Mouse (Mus musculus) embryonic facial prominence, embryonic 13.5 days (tissue): ENCODE measurements around the gene Tesmin. TPM values are rescaled to one million over a fixed set of nuclear protein-coding genes. Genes with fewer than 3 reads are reported as not detected.

Source experiments
- ATAC-seq: fragments of 200-750 bp; cut with Nextera tagmentation; 2 replicates; pipeline ENCODE4 v1.8.0; 2017; ENCODE audit warnings: low read depth; ENCODE audit not compliant: insufficient number of reproducible peaks, insufficient read depth, low FRiP score, low TSS enrichment
- H3K27ac ChIP-seq: fragments of 300-500 bp; sonication (generic); 2 replicates; pipeline ENCODE4 v1.5.1; 2015; ENCODE audit warnings: moderate library complexity, mild to moderate bottlenecking, inconsistent platforms
- H3K27me3 ChIP-seq: fragments of 300-500 bp; sonication (generic); 2 replicates; pipeline ENCODE4 v1.6.1; 2015; ENCODE audit warnings: mild to moderate bottlenecking, inconsistent platforms
- H3K36me3 ChIP-seq: fragments of 300-500 bp; sonication (generic); 2 replicates; pipeline ENCODE4 v1.6.1; 2015; ENCODE audit warnings: mild to moderate bottlenecking, inconsistent platforms
- H3K4me1 ChIP-seq: fragments of 300-500 bp; sonication (generic); 2 replicates; pipeline ENCODE4 v1.6.1; 2015; ENCODE audit warnings: inconsistent platforms
- H3K4me2 ChIP-seq: fragments of 300-500 bp; sonication (generic); 2 replicates; pipeline ENCODE4 v1.6.1; 2015; ENCODE audit warnings: moderate library complexity, mild to moderate bottlenecking, inconsistent platforms
- H3K4me3 ChIP-seq: fragments of 300-500 bp; sonication (generic); 2 replicates; pipeline ENCODE4 v1.5.1; 2015; ENCODE audit warnings: mild to moderate bottlenecking, inconsistent platforms
- H3K9ac ChIP-seq: fragments of 300-500 bp; sonication (generic); 2 replicates; pipeline ENCODE4 v1.6.1; 2015; ENCODE audit warnings: mild to moderate bottlenecking, inconsistent platforms
- H3K9me3 ChIP-seq: fragments of 300-500 bp; sonication (generic); 2 replicates; pipeline ENCODE4 v1.6.1; 2016; ENCODE audit warnings: inconsistent platforms
- WGBS: fragments of 180-500 bp; shearing (Covaris S2); methylation state at CpG from one replicate; pipeline ENCODE4 v1.1.7; 2015; ENCODE audit warnings: mixed read lengths; 5-methylcytosine and 5-hydroxymethylcytosine counted together
- polyA plus RNA-seq: library from polyadenylated mRNA; unstranded; fragments of >200 nt; fragmentation: Nextera tagmentation; extraction: Ambion mirVana; gene quantifications from 2 replicates; pipeline ENCODE4 v1.2.1, GENCODE M21; 2015

Tesmin gene
- polyA plus RNA-seq, 1 experiment from 2014 or later: 0.22 TPM

DNA sequence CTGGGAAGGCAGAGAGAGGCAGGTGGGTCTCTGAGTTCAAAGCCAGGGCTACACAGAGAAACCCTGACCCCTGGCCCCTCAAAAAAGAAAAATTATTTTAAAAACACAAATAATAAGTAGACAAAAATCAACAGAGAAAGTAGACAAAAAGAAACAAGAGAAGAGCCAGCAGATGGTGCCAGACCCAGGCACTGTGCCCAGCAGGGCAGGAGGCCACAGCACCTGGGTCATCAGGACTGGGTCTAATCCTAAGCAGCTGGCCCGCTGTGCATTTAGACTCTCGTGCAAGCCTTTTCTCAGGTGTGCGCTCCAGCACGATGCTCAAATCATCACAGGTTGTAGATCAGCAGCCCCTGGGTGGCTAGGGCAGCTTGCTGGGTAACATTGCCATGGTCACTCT, 25.1 kb upstream of the Tesmin start:
- Histone ChIP-seq H3K4me1 (no peaks in the 10 kb centered on the region), H3K36me3 (peaks cover 43% of the 10 kb centered on the region), H3K27ac (no peak overlapping the region), H3K9me3 (no peaks in the 10 kb centered on the region), H3K27me3 (no peaks in the 10 kb centered on the region), H3K9ac (no peak overlapping the region), H3K4me2 (no peak overlapping the region), H3K4me3 (no peak overlapping the region)
- no peak for ATAC-seq
- 81% methylated on average over 4 of the region's 4 CpGs for WGBS

DNA sequence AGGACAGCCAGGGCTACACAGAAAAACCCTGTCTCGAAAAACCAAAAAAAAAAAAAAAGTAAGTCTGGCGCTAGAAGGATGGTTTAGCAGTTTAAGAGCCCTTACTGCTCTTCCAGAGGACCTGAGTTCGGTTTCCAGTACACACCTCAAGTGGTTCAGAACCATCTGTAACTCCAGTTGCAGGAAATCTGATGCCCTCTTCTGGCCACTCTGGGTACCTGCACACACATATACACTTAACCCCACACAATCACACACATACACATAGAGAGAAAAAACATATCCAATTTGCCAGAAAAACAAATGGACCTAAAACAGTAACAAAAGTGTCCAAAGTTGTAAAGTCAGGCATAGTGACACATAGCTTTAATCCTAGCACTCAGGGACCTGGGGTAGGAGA, 23.6 kb upstream of the Tesmin start:
- H3K4me1 ChIP-seq: no peaks in the 10 kb centered on the region
- H3K36me3 ChIP-seq: peaks cover 50% of the 10 kb centered on the region

DNA sequence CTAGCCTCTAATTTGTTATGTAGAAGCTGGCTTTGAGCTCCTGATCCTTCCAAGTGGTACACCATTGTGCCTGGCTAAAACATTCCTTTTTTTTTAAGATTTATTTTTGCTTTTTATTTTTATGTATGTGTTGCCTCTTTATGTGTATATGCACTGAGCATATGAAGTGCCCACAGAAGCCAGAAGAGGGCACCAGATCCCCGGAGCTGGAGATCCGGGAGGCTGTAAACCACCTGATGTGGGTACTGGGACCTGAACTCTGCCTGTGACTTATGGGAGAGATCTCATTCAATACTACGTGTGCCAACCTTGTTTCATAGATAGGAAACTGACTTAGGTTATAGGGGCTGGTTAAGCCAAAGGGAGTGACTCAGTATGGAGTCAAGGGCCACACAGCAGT, 20.4 kb upstream of the Tesmin start:
- peaks cover 39% of the 10 kb centered on the region for H3K36me3 ChIP-seq
- H3K27ac ChIP-seq: no peak overlapping the region
- 91% methylated on average over 3 of the region's 3 CpGs for WGBS
- no peak overlapping the region for H3K4me3 ChIP-seq
- no peak overlapping the region for H3K9ac ChIP-seq
- H3K27me3 ChIP-seq: no peaks in the 10 kb centered on the region
- H3K4me1 ChIP-seq: no peaks in the 10 kb centered on the region
- ATAC-seq: no peak
- H3K9me3 ChIP-seq: no peaks in the 10 kb centered on the region
- no peak overlapping the region for H3K4me2 ChIP-seq

More for the DNA sequence above, 23.6 kb upstream of the Tesmin start:
- Histone ChIP-seq H3K27ac (no peak overlapping the region), H3K4me3 (no peak overlapping the region), H3K9ac (no peak overlapping the region), H3K27me3 (no peaks in the 10 kb centered on the region), H3K4me2 (no peak overlapping the region), H3K9me3 (no peaks in the 10 kb centered on the region)
- ATAC-seq: no peak
- WGBS: 81% methylated on average over 3 of the region's 3 CpGs

DNA sequence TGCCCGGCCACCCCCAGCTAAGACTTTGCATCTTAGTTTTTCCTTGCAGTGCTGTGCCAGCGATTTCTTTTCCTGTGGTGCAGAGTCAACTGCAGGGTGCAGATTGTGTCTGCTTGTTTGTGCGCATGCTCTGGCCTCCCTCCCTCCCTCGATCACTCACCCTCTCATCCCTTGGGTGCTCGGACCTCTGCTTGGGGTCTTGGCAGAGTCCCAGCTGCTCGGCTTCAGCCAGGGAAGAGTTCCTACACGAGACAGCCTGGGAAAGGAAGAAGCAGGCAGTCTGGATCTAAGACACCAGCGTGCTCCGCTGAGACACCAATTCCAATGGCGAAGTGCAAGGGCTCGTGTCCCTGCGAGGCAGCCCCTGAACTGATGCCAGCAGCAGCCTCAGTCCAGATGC, 15.3 kb upstream of the Tesmin start:
- H3K4me2 ChIP-seq: 0 out of 2 replicates have a peak overlapping the region, but pooled peaks have one; percentile 3
- ATAC-seq: no peak

DNA sequence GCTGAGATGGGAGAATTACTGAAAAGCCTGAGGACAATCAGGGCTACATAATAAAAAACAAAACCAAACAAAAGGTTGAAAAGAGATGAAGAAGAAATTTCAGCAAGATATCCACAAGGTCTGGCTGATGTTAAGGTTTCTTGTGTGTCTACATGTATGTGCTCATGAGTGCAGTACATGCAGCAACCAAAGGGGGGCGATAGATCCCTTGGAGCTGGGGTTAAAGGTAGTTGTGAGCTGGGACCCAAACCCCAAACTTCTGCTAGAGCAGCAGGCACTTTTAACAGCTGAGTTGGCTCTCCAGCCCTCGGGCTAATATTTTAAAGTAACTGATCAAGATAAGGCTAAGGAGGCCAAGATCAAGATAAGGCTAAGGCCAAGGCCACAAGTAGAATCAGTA, 14.6 kb upstream of the Tesmin start:
- 0 out of 2 replicates have a peak, but pooled peaks cover 4% of the 10 kb centered on the region for H3K4me1 ChIP-seq
- WGBS: 57% methylated on average over 2 of the region's 2 CpGs
- peaks cover 23% of the 10 kb centered on the region for H3K36me3 ChIP-seq
- no peak overlapping the region for H3K4me2 ChIP-seq
- H3K9ac ChIP-seq: no peak overlapping the region
- H3K27me3 ChIP-seq: no peaks in the 10 kb centered on the region
- H3K9me3 ChIP-seq: no peaks in the 10 kb centered on the region
- H3K27ac ChIP-seq: no peak overlapping the region; the same call in 1 of the 2 replicates
- ATAC-seq: no peak
- H3K4me3 ChIP-seq: no peak overlapping the region

More for the DNA sequence above, 15.3 kb upstream of the Tesmin start:
- Histone ChIP-seq H3K27me3 (no peaks in the 10 kb centered on the region), H3K27ac (peak overlapping the region; percentile 16; the same call in 1 of the 2 replicates), H3K9me3 (no peaks in the 10 kb centered on the region), H3K9ac (peak overlapping the region; percentile 51; the same call in 1 of the 2 replicates), H3K4me3 (no peak overlapping the region), H3K4me1 (0 out of 2 replicates have a peak, but pooled peaks cover 4% of the 10 kb centered on the region), H3K36me3 (peaks cover 29% of the 10 kb centered on the region)
- 61% methylated on average over 12 of the region's 12 CpGs for WGBS

DNA sequence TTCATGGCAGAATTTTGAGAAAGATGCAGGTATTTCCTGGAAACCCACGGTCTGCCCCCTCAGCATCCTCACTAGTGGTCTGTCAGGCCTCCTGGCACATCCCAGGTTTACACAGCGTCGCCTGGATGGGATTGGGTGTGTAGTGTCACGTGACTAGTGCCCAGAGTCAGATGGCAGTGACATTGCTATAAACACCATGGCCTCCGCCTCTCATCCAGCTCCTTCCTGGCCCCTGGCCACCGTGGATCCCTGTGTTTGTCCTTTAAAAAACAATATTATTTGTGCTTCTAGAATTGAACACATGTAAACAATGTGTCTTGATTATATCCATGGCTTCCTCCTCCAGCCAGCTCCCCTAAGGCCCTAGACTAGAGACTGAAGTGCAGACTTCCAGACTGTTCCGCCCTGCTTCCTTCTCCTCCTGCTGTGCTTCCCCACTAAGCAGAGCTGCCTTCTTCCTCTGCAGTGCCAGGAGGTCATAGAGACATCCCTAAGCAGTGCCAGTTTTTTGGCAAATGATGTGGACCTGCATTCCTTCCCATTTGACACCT, 12.6 kb upstream of the Tesmin start:
- no peaks in the 10 kb centered on the region for H3K9me3 ChIP-seq
- H3K36me3 ChIP-seq: peaks cover 34% of the 10 kb centered on the region
- no peak for ATAC-seq
- no peak overlapping the region for H3K9ac ChIP-seq
- H3K27ac ChIP-seq: no peak overlapping the region
- WGBS: 64% methylated on average over 7 of the region's 7 CpGs
- 0 out of 2 replicates have a peak, but pooled peaks cover 4% of the 10 kb centered on the region for H3K4me1 ChIP-seq
- H3K4me2 ChIP-seq: no peak overlapping the region
- no peak overlapping the region for H3K4me3 ChIP-seq
- no peaks in the 10 kb centered on the region for H3K27me3 ChIP-seq

DNA sequence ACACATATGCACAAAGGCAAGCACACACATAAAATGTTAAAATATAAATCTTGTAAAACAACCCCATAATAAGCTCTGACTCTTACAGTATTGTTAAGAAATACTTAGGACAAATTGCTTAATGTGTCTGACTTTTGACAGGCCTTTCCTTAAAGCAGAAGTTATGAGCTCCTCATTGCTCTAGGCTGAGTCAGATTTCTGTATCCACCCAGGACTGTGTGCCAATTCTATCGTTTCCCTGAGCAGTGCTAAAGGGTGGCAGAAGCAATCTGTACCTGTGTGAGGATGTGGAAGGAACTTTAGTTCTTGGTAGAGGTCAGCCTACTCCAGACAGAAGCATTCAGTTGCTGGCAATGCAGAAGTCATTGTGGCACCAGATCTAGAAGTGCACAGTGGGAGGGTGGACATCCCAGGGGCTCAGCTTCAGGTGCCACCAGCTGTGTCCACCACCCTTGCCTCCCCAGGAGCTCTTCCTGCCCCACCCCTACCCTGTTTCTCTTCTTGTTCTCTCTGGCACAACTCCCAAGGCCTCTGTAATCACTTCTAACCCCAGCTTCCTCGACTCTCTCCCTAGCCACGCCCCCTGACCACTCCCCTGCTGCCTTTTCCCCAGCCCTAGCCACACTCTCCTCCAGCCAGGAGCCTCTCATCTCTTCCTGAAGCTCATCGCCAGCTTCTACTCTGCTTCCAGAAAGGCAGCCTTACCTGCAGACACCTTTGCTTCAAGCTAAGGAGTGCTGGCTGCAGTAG, 11.5 kb upstream of the Tesmin start:
- no peak overlapping the region for H3K4me3 ChIP-seq
- 28% methylated on average over 4 of the region's 4 CpGs for WGBS
- no peaks in the 10 kb centered on the region for H3K27me3 ChIP-seq

DNA sequence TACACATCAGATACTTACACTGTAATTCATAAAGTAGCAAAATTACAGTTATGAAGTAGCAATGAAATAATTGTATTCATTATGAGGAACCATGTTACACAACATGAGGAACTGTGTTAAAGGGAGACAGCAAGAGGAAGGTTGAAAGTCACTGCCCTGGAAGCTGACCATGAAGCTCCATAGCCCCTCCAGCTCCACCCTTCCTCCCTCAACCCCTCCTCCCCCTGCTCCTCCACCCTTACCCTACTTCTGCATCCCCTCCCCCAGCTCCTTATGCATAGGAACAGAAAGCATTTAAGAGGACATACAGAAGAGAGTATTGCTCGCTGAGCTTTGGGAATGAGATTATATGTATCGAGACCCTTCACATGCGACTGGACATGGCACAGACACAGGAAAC, 10.0 kb upstream of the Tesmin start:
- 0 out of 2 replicates have a peak, but pooled peaks cover 1% of the 10 kb centered on the region for H3K4me1 ChIP-seq
- 84% methylated on average over 3 of the region's 3 CpGs for WGBS
- H3K9me3 ChIP-seq: no peaks in the 10 kb centered on the region
- H3K4me2 ChIP-seq: no peak overlapping the region
- no peak overlapping the region for H3K4me3 ChIP-seq
- H3K9ac ChIP-seq: no peak overlapping the region
- H3K27me3 ChIP-seq: no peaks in the 10 kb centered on the region
- no peak overlapping the region for H3K27ac ChIP-seq
- H3K36me3 ChIP-seq: peaks cover 30% of the 10 kb centered on the region
- no peak for ATAC-seq

More for the DNA sequence above, 11.5 kb upstream of the Tesmin start:
- Histone ChIP-seq H3K4me2 (no peak overlapping the region), H3K9ac (no peak overlapping the region), H3K36me3 (peaks cover 34% of the 10 kb centered on the region), H3K4me1 (0 out of 2 replicates have a peak, but pooled peaks cover 4% of the 10 kb centered on the region), H3K27ac (no peak overlapping the region), H3K9me3 (no peaks in the 10 kb centered on the region)
- ATAC-seq: no peak

DNA sequence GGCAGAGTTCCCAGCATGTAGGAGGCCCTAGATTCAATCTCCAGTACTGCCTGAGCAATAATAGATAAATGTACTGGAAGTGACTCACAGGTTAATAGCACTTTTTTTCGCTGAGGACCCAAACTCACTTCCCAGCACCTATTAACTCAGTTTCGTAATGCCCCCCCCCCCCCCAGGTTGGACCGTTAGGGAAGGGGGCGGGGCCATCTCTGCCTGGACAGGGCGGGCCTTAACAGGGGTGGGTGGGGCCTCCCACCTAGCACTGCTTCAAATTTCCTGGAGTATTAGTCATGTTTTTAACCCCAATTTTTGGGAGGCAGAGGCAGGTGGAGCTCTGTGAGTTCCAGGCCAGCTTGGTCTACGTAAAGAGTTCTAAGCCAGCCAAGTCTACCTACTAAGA, 596 bp upstream of the Tesmin start:
- Histone ChIP-seq H3K4me3 (no peak overlapping the region), H3K36me3 (peaks cover 10% of the 10 kb centered on the region), H3K27ac (no peak overlapping the region), H3K9ac (no peak overlapping the region), H3K4me2 (no peak overlapping the region), H3K9me3 (no peaks in the 10 kb centered on the region), H3K27me3 (no peaks in the 10 kb centered on the region), H3K4me1 (0 out of 2 replicates have a peak, but pooled peaks cover 8% of the 10 kb centered on the region)
- ATAC-seq: no peak
- WGBS: 62% methylated on average over 6 of the region's 6 CpGs

DNA sequence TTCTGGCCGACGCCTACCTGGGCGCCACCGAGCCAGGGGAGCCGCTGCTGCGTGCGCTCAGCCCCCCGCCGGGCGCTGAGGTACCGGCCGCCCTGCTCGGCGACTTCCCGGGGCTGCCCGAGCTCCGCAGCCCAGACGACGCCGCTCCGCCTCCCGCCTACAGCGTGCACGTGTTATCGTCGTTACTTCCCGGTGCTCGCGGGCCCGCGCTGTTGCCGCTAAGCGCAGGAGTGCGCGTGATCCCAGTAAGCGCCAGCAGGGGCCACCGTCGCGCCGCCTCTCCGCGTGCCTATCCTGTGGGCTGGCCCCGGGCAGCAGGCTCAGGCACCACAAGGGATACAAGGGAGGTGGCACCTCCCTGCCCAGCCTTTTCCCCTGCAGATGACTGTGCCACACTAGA, 432 bp downstream of the Tesmin start:
- H3K9me3 ChIP-seq: no peaks in the 10 kb centered on the region
- H3K27ac ChIP-seq: 0 out of 2 replicates have a peak overlapping the region, but pooled peaks have one; percentile 16
- under 1% methylated on average over 31 of the region's 43 CpGs for WGBS
- H3K4me2 ChIP-seq: peak overlapping the region; percentile 86
- 0 out of 2 replicates have a peak, but pooled peaks cover 8% of the 10 kb centered on the region for H3K4me1 ChIP-seq
- no peaks in the 10 kb centered on the region for H3K27me3 ChIP-seq
- ATAC-seq: peak; percentile 86
- H3K4me3 ChIP-seq: peak overlapping the region; percentile 50
- peak overlapping the region; percentile 68 for H3K9ac ChIP-seq
- H3K36me3 ChIP-seq: peaks cover 6% of the 10 kb centered on the region; the same call in 1 of the 2 replicates

DNA sequence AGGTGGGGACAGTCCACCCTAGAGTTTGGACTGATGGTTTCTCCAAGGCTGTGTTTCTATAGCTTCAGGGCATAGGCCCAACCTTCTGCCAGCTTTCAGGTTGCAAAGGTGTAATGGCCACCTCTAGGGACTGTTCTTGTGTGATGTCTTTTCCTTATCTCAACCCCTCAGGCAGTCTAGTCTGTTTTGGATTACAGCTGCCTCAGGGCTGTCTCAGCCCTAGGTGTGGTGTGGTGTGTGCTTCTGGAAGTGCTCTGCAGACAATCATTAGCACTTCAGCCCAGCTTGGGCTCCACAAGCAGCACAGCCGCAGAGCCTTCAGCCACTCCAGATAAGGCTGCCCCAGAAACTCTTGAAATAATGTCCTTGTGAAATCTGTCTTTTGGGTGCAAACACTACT, 3.7 kb downstream of the Tesmin start:
- Histone ChIP-seq H3K4me1 (0 out of 2 replicates have a peak, but pooled peaks cover 8% of the 10 kb centered on the region), H3K36me3 (no peaks in the 10 kb centered on the region), H3K27me3 (no peaks in the 10 kb centered on the region), H3K9ac (no peak overlapping the region), H3K27ac (no peak overlapping the region), H3K4me2 (no peak overlapping the region), H3K9me3 (no peaks in the 10 kb centered on the region), H3K4me3 (no peak overlapping the region)
- WGBS: 92% methylated on average over 1 of the region's 1 CpGs
- ATAC-seq: no peak

DNA sequence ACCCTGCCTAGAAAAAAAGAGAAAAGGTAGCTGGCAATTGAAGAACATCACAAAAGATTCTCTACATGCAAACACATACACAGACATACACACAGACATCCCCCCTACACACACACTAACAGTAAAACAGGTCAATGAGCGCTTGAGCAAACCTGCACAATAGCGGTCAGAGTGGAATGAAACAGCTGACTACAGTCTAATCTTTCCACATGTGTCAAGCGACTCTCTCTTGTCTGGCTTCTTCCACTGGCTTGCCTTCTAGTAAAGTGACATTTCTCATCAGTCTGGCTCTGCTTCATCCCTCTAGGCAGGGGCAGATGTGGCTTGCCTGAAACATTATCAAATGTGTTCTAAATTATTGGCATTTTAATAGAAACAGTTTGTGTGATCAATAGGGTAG, 5.6 kb downstream of the Tesmin start:
- no peaks in the 10 kb centered on the region for H3K36me3 ChIP-seq
- no peak overlapping the region for H3K27ac ChIP-seq
- H3K27me3 ChIP-seq: no peaks in the 10 kb centered on the region
- H3K4me3 ChIP-seq: no peak overlapping the region
- H3K9me3 ChIP-seq: no peaks in the 10 kb centered on the region
- ATAC-seq: no peak
- H3K4me2 ChIP-seq: no peak overlapping the region
- no peak overlapping the region for H3K9ac ChIP-seq
- 0 out of 2 replicates have a peak, but pooled peaks cover 2% of the 10 kb centered on the region for H3K4me1 ChIP-seq
- 72% methylated on average over 3 of the region's 3 CpGs for WGBS
